Mouse (Mus musculus): ENCODE measurements around the gene Trarg1. TPM values are rescaled to one million over a fixed set of nuclear protein-coding genes. Genes with fewer than 3 reads are reported as not detected.

Trarg1 gene
- polyA plus RNA-seq, 1 experiment from 2014 or later = 0.09 TPM

DNA sequence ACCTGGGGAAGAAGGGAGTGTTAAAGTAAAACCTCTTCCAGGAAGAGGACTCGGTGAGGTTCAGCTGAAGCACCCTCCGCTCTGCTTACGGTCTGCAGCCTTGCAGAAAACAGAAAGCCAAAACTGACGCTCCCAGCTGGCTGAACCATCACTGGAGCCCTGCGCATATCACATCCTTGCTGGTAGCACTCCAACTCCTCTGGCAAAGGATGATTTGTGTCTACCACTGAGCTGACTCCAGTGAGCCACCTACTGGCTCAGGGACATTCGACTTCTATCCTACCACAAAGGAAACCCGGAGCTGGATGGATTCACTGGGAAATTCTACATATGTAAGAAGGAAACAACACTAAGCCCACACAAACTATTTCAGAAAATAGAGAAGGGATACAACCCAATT lies 64.9 kb downstream of the Trarg1 start:
- H3K4me1 ChIP-seq (replicated peaks) = no peaks in the 10 kb centered on the region
- no peak overlapping the region for H3K27ac ChIP-seq
- peaks cover 83% of the 10 kb centered on the region for H3K36me3 ChIP-seq
- DNase-seq (ENCODE audit: low spot score) = no peak
- WGBS = 81% methylated on average over 7 of the region's 7 CpGs
- no peaks in the 10 kb centered on the region for H3K9me3 ChIP-seq
- H3K4me3 ChIP-seq = no peak overlapping the region
- no peaks in the 10 kb centered on the region for H3K27me3 ChIP-seq (ENCODE audit: insufficient read depth, poor library complexity, severe bottlenecking)

DNA sequence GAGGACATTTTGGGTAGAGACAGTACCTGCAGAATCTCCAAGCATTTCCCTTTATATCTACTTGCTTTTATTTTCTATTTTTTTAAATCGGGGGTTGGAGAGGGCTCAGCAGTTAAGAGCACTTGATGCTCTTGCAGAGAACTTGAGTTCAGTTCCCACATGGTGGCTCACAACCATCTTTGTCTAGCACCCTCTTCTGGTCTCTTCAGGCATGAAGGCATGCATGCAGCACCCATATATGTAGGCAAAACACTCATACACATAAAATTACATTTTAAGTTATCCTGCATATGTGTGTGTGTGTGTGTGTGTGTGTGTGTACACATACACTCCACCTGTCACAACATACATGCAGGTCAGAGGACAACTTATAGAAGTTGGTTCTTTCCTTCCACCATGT lies 66.3 kb downstream of the Trarg1 start:
- Histone ChIP-seq H3K4me3 (no peak overlapping the region), H3K4me1 (replicated peaks) (no peaks in the 10 kb centered on the region), H3K36me3 (peaks cover 88% of the 10 kb centered on the region), H3K9me3 (no peaks in the 10 kb centered on the region), H3K27ac (no peak overlapping the region), H3K27me3 (ENCODE audit: insufficient read depth, poor library complexity, severe bottlenecking) (no peaks in the 10 kb centered on the region)
- DNase-seq (ENCODE audit: low spot score) = no peak
- WGBS = 95% methylated on average over 1 of the region's 1 CpGs

Other genes starting within 250 kb of the Trarg1 start
- gene Abr, start 57.5 kb upstream of the Trarg1 start, polyA plus RNA-seq (2016; fragmentation: Nextera tagmentation; extraction: Ambion mirVana) = 29.5 and 40.5 TPM in 2 replicates
- gene Bhlha9, start 7.3 kb upstream of the Trarg1 start, polyA plus RNA-seq (2016; fragmentation: Nextera tagmentation; extraction: Ambion mirVana) = 0.21 TPM in 1 of 2 replicates, not detected in the other
- 23.6 and 29.8 TPM in 2 replicates for gene Gosr1, start 83.8 kb downstream of the Trarg1 start, polyA plus RNA-seq (2016; fragmentation: Nextera tagmentation; extraction: Ambion mirVana)
- gene Cpd, start 167.2 kb downstream of the Trarg1 start, polyA plus RNA-seq (2016; fragmentation: Nextera tagmentation; extraction: Ambion mirVana) = 8.0 and 8.4 TPM in 2 replicates
- gene Tmigd1, start 222.4 kb downstream of the Trarg1 start, polyA plus RNA-seq (2016; fragmentation: Nextera tagmentation; extraction: Ambion mirVana) = 0.29 TPM in 1 of 2 replicates, not detected in the other
- 197 and 203 TPM in 2 replicates for gene Blmh, start 245.0 kb downstream of the Trarg1 start, polyA plus RNA-seq (2016; fragmentation: Nextera tagmentation; extraction: Ambion mirVana)